Mouse (Mus musculus) CH12.LX (cell line): ENCODE measurements at regions not wholly inside any gene's neighbourhood (a gene's known extent, or its start where the extent isn't known, plus 50 kb on each side); places are given as distances from the start of the nearest gene placed in this dataset.

ENCODE experiments used
- DNase-seq: peaks from one replicate; pipeline ENCODE4 v3.0.0-alpha.2; 2013; ENCODE audit errors: extremely low read depth
- H3K27ac ChIP-seq: 2 replicates; pipeline ENCODE4 v1.5.1; 2012; ENCODE audit warnings: low read depth, mild to moderate bottlenecking, control low read depth, moderate library complexity; ENCODE audit not compliant: insufficient read depth
- H3K27me3 ChIP-seq: replicated peaks from 2 replicates; pipeline ENCODE3; 2012; ENCODE audit warnings: inconsistent platforms
- H3K36me3 ChIP-seq, 2 experiments: replicated peaks in 1 of 2; 2 replicates each; pipeline versions ENCODE3 to v1.6.1; 2012; ENCODE audit warnings: inconsistent platforms in 1 of 2, low read length in 1 of 2, mild to moderate bottlenecking in 1 of 2, mixed read lengths in 1 of 2, moderate library complexity in 1 of 2; ENCODE audit not compliant: control insufficient read depth in 1 of 2, insufficient read depth in 1 of 2
- H3K4me1 ChIP-seq, 2 experiments: 2 replicates each; pipeline ENCODE4 v1.6.1; 2012; ENCODE audit warnings: inconsistent platforms in 1 of 2, moderate library complexity in 1 of 2; ENCODE audit not compliant: insufficient read depth in 2 of 2, control insufficient read depth in 1 of 2
- H3K4me2 ChIP-seq: 2 replicates; pipeline ENCODE4 v1.6.1; 2012; ENCODE audit warnings: low read depth, mild to moderate bottlenecking, control low read depth; ENCODE audit not compliant: poor library complexity, insufficient read depth, severe bottlenecking
- H3K4me3 ChIP-seq, 3 experiments: fragments of 150-350 bp in 1 of 3; sonication (generic) in 1 of 3; replicated peaks in 1 of 3; 2 replicates each; pipeline versions ENCODE3 to v1.5.1; 2011 to 2012; ENCODE audit warnings: low read depth in 2 of 3, low read length in 2 of 3, mild to moderate bottlenecking in 2 of 3, moderate library complexity in 2 of 3, control low read depth in 1 of 3, improper control_type of control experiment in 1 of 3, inconsistent platforms in 1 of 3, mixed read lengths in 1 of 3; ENCODE audit not compliant: poor library complexity in 1 of 3
- H3K79me2 ChIP-seq: replicated peaks from 2 replicates; pipeline ENCODE4 v1.6.1; 2012; ENCODE audit warnings: mild to moderate bottlenecking, moderate library complexity; ENCODE audit not compliant: control insufficient read depth, poor library complexity, insufficient read depth, severe bottlenecking; ENCODE audit errors: extremely low read depth
- H3K9ac ChIP-seq: 2 replicates; pipeline ENCODE4 v1.6.1; 2012; ENCODE audit warnings: low read depth, mild to moderate bottlenecking, control low read depth, moderate library complexity; ENCODE audit not compliant: insufficient read depth
- H3K9me3 ChIP-seq: replicated peaks from 2 replicates; pipeline ENCODE3; 2012; ENCODE audit warnings: low read length, inconsistent platforms, mixed read lengths
- BHLHE40 ChIP-seq: IDR thresholded peaks from 2 replicates; pipeline ENCODE4 v1.6.1; 2011; ENCODE audit warnings: mild to moderate bottlenecking, low read depth, low read length, improper control_type of control experiment
- ELF1 ChIP-seq: IDR thresholded peaks from 2 replicates; pipeline ENCODE4 v1.6.1; 2014; ENCODE audit warnings: low read depth, mild to moderate bottlenecking, inconsistent platforms, low read length, improper control_type of control experiment
- HCFC1 ChIP-seq: IDR thresholded peaks from 2 replicates; pipeline ENCODE4 v1.6.1; 2012; ENCODE audit warnings: low read depth, mild to moderate bottlenecking, inconsistent platforms, low read length, improper control_type of control experiment
- JUN ChIP-seq: IDR thresholded peaks from 2 replicates; pipeline ENCODE4 v1.6.1; 2011; ENCODE audit warnings: low read depth, mild to moderate bottlenecking, low read length, improper control_type of control experiment, moderate library complexity; ENCODE audit not compliant: insufficient read depth
- MAFK ChIP-seq: IDR thresholded peaks from 2 replicates; pipeline ENCODE4 v1.6.1; 2011; ENCODE audit warnings: low read length, improper control_type of control experiment; ENCODE audit not compliant: insufficient replicate concordance
- NELFE ChIP-seq: IDR thresholded peaks from 2 replicates; pipeline ENCODE4 v1.6.1; 2011; ENCODE audit warnings: low read depth, low read length, improper control_type of control experiment
- NRF1 ChIP-seq: IDR thresholded peaks from 2 replicates; pipeline ENCODE4 v1.6.1; 2014; ENCODE audit warnings: low read depth, mild to moderate bottlenecking, inconsistent platforms, low read length, improper control_type of control experiment, moderate library complexity
- PAX5 ChIP-seq: IDR thresholded peaks from 2 replicates; pipeline ENCODE4 v1.6.1; 2012; ENCODE audit warnings: low read length, inconsistent platforms, mixed read lengths
- POLR2A ChIP-seq: IDR thresholded peaks from 2 replicates; pipeline ENCODE4 v1.6.1; 2011; ENCODE audit warnings: low read depth, mild to moderate bottlenecking, improper control_type of control experiment, low read length
- RAD21 ChIP-seq: IDR thresholded peaks from 2 replicates; pipeline ENCODE4 v1.6.1; 2011; ENCODE audit warnings: low read depth, mild to moderate bottlenecking, low read length, improper control_type of control experiment, moderate library complexity
- TBP ChIP-seq: conservative IDR thresholded peaks from 2 replicates; pipeline ENCODE4 v1.6.1; 2011; ENCODE audit warnings: low read depth, low read length, improper control_type of control experiment
- TCF12 ChIP-seq: IDR thresholded peaks from 2 replicates; pipeline ENCODE4 v1.6.1; 2014; ENCODE audit warnings: low read depth, mild to moderate bottlenecking, inconsistent platforms, low read length, improper control_type of control experiment
- UBTF ChIP-seq: IDR thresholded peaks from 2 replicates; pipeline ENCODE4 v1.6.1; 2012; ENCODE audit warnings: low read depth, mild to moderate bottlenecking, inconsistent platforms, low read length, improper control_type of control experiment, moderate library complexity
- USF1 ChIP-seq: IDR thresholded peaks from 2 replicates; pipeline ENCODE4 v1.6.1; 2014; ENCODE audit warnings: low read depth, mild to moderate bottlenecking, inconsistent platforms, low read length, improper control_type of control experiment
- ZC3H11A ChIP-seq: IDR thresholded peaks from 2 replicates; pipeline ENCODE4 v1.6.1; 2012; ENCODE audit warnings: low read depth, mild to moderate bottlenecking, inconsistent platforms, low read length, improper control_type of control experiment
- ZKSCAN1 ChIP-seq: IDR thresholded peaks from 2 replicates; pipeline ENCODE4 v1.6.1; 2012; ENCODE audit warnings: low read depth, inconsistent platforms, low read length, improper control_type of control experiment, borderline replicate concordance
- dilution Hi-C: fragments of 300-500 bp; cut with MboI; formaldehyde crosslinking; loops from 2 replicates; pipeline ENCODE4 v1.14.3; 2020; ENCODE audit warnings: low sequenced_read_pairs; ENCODE audit not compliant: extremely low pct_unique_long_range_greater_than_20kb, extremely low pct_ligation_motif_present
- in situ Hi-C: fragments of 300-500 bp; cut with MboI; formaldehyde crosslinking; loops from 3 replicates; pipeline ENCODE4 v1.14.3; 2019; ENCODE audit warnings: low sequenced_read_pairs, low pct_ligation_motif_present, low pct_unique_long_range_greater_than_20kb, mixed read lengths

- H3K79me2 ChIP-seq = no peaks in the 10 kb centered on the region
- dilution Hi-C loops = no loop called here
These were observed 555.5 kb upstream of the Pcdh9 start for GRCm38 (mm10) chr14:94445952-94446351.

GRCm38 (mm10) chr14:94433343-94433958 lies 543.0 kb upstream of the Pcdh9 start:
- Histone ChIP-seq H3K27ac (no peak overlapping the region), H3K79me2 (no peaks in the 10 kb centered on the region), H3K4me3 (no peak overlapping the region), H3K4me2 (no peak overlapping the region), H3K36me3 (no peaks in the 10 kb centered on the region), H3K4me1 (peaks cover 0 to 13% of the 10 kb centered on the region in 2 experiments; a peak in 2 of 4 replicates), H3K9ac (no peak overlapping the region), H3K27me3 (no peaks in the 10 kb centered on the region), H3K9me3 (peaks cover 7% of the 10 kb centered on the region)
- in situ Hi-C loops = no loop called here
- dilution Hi-C loops = no loop called here
- TF ChIP-seq RAD21 (no peak), TBP (no peak), ZKSCAN1 (no peak), JUN (no peak), ELF1 (no peak), POLR2A (no peak), NELFE (no peak), TCF12 (no peak), ZC3H11A (no peak), USF1 (no peak), MAFK (no peak)
- DNase-seq = no peak

More at GRCm38 (mm10) chr14:94445952-94446351, 555.5 kb upstream of the Pcdh9 start:
- no peak overlapping the region for H3K4me2 ChIP-seq
- no peak overlapping the region for H3K9ac ChIP-seq
- H3K4me3 ChIP-seq = no peak overlapping the region
- no peaks in the 10 kb centered on the region for H3K4me1 ChIP-seq
- no peaks in the 10 kb centered on the region for H3K9me3 ChIP-seq
- DNase-seq = no peak
- H3K36me3 ChIP-seq = no peaks in the 10 kb centered on the region
- no peaks in the 10 kb centered on the region for H3K27me3 ChIP-seq
- in situ Hi-C loops = no loop called here
- no peak overlapping the region for H3K27ac ChIP-seq
- TF ChIP-seq BHLHE40 (no peak), UBTF (no peak), HCFC1 (no peak), PAX5 (no peak), NRF1 (no peak)
